Mouse (Mus musculus): ENCODE results near the gene Tiparp. TPM values are rescaled to one million over a fixed set of nuclear protein-coding genes. Genes with fewer than 3 reads are reported as not detected.
A peak's percentile ranks its signal among the peaks of the same experiment; 100 is the strongest.

Gene Tiparp
- total RNA-seq (2021): 1 to 10 TPM; 8.4 to 9.7 TPM
- long read RNA-seq, experiment 1, full-length matches to known transcripts: 1 of 3 reads
- long read RNA-seq, experiment 1, partial matches to known transcripts: 0 of 3 reads
- long read RNA-seq, experiment 1, other reads (novel, unspliced or antisense): 2 of 3 reads
- long read RNA-seq, experiment 2, full-length matches to known transcripts: 1 of 2 reads
- long read RNA-seq, experiment 2, partial matches to known transcripts: 1 of 2 reads
- long read RNA-seq, experiment 2, other reads (novel, unspliced or antisense): 0 of 2 reads

GRCm38 (mm10) chr3:65527691-65528601 lies at the start of gene Tiparp:
Gene Tiparp, plus strand, starts transcription at chr3:65528410.
- peak; percentile 95 for DNase-seq

DNA sequence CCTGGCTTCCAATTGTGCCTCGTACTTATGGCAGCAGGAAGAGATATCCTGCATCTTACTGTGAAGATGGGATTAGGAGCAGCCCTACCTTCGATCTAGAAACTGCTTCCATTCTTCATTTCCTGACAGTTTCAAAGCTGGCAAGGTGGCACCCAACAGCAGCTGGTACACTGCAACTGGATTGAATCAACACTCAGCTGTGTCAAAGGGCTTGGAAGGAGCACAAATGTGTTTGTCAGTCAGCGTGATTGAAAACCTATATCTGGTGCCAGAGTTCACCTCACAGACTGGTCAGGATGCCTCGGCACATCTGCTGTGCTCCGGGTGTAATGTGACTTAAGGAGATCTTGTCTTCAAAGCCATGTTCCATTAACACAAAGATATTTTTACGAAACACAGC lies 47.5 kb upstream of the Tiparp start:
- no peak for DNase-seq

DNA sequence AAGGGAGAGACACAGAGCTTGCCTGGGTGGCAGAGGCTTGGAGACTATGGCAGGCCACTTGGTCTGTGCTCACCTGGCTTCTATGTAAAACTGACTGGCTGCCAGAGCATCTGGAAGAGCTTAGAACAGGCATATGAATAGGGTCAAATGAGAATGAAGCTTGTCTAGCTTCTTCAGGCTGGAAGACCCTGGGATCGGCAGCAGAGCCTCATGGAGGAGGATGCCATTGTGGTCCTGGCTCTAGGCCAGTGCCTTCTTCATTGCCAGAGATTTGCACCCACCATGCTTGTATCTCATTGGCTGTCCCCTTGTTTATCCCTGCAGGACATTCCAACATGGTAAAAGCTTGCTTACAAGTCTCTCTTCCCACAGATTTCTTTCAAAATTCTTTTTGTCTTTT lies 45.9 kb upstream of the Tiparp start:
- no peak for DNase-seq

- DNase-seq: no peak
Measured at GRCm38 (mm10) chr3:65482698-65483407, 45.4 kb upstream of the Tiparp start.

- DNase-seq: no peak
Measured at GRCm38 (mm10) chr3:65484161-65484733, 44.0 kb upstream of the Tiparp start.

DNA sequence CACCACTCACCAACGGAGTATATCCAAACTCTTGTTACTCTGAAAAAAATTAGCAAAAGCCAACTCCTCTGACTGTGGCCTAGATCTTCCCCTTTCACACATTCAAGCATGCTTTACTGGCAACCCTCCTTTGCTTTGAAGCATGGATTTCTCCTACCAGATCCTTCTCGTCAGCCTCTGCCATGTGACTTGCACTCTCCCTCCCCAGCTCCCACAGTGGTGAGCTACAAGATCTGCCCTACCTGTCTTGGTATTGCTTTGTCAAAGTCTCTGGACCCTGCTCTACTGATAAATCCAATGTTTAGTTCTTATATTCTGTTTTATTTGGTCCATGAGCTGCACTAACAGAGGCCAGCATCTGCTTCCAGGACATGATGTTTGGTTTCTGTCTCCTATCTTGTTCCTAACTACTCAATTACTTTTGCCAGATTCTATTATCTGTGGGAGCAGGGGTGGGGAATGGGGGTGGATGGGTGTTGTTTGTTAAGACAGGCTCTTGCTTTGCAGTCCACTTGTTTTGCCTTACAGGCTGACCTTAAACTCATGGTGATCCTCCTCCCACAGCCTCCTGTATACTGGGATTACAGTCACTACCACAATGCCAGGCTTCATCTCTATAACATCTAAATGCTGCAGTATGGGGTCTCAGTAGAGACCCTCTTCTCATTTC lies 40.7 kb upstream of the Tiparp start:
- no peak for DNase-seq

- no peak for DNase-seq
Measured at GRCm38 (mm10) chr3:65488556-65489244, 39.5 kb upstream of the Tiparp start.

DNA sequence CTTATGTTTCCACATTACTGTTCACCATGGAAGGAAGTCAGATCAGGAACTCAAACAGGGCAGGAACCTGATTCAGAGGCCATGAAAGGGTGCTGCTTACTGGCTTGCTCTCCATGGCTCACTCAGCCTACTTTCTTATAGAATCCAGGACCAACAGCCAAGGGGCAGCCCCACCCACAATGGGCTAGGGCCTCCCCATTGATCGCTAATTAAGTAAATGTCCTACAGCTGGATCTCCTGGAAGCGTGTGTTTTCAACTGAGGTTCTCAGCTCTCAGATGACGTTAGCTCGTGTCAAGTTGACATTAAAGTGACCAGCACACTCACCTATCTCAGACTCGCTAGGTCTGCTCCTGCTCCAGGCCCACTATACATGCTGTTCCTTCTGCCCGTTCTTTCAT lies 38.6 kb upstream of the Tiparp start:
- DNase-seq: no peak

GRCm38 (mm10) chr3:65494291-65494763 lies 33.9 kb upstream of the Tiparp start:
- no peak for DNase-seq

DNA sequence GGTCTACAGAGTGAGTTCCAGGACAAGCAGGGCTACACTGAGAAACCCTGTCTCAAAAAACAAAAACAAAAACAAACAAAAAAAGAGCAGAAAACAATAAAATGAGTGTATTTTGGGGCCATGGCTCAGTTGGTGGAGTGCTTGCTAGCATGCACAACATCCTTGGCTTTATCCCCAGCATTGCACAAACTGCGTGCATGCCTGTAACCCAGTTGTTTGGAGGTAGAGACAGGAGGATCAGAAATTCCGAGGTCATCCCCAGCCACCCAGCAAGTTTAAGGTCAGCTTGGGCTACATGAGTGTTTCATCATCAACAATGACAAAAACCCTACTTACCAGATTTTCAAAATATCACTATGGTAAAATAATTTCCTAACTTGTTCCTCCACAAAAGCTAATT lies 20.4 kb upstream of the Tiparp start:
- DNase-seq: no peak

DNA sequence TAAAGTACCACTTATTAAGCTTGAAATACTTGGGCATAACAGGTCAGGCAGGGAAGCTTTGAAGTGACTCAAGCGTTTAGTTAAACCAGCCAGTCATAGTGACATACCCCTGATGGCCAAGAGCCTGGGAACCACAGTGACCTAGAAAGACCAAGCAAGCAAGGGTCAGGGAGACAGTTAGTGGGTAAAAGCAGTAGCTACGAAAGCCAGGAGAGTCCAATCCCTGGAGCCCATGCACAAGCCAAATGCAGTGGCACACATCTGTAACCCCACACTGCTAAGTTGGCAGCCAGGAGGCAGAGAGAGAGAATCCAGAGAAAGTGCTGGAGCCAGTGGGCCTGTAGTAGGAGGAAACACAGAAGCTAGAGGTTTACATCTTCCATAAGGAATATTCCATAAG lies 17.6 kb upstream of the Tiparp start:
- DNase-seq: no peak

DNA sequence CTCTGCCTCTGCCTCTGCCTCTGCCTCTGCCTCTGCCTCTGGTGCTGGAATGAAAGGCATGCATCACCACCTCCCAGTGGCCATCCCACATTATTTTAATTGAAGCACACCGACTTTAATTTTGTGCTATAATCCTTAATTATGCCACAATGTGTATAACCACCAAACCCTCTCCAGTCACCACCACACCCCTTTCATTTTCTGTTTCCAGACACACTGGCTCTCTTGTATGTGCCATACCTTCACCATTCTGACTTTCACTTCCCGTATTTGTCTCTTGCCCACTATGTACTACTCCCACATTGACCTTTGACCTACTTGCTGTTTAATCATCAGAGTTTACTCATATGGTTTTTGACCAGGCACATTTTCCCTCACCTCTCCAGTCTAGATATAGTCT lies 12.5 kb upstream of the Tiparp start:
- DNase-seq: no peak

GRCm38 (mm10) chr3:65516526-65516925 lies 11.7 kb upstream of the Tiparp start:
- no peak for DNase-seq

DNA sequence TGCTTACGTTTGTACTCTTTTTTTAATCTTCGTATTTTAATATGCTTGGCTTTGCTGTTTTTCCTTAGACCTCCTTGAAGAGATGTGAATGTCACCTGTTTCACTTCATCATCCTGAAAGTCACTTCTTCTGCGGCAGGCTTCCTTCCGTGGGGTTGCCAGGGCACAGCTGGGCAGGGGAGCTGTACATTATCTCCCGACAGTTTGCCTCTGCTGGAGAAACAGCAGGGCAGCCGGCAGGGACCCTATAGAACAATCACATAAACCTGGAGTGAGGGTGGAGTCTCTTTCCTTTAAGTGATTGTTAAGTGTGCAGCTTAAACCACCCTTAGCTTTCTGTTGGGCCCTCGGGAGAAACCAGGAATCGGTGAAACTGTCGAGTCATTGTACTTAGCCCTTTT lies 11.1 kb upstream of the Tiparp start:
- no peak for DNase-seq

- no peak for DNase-seq
Measured at GRCm38 (mm10) chr3:65517747-65518527, 10.3 kb upstream of the Tiparp start.

- DNase-seq: no peak
Measured at GRCm38 (mm10) chr3:65521391-65521790, 6.8 kb upstream of the Tiparp start.

DNA sequence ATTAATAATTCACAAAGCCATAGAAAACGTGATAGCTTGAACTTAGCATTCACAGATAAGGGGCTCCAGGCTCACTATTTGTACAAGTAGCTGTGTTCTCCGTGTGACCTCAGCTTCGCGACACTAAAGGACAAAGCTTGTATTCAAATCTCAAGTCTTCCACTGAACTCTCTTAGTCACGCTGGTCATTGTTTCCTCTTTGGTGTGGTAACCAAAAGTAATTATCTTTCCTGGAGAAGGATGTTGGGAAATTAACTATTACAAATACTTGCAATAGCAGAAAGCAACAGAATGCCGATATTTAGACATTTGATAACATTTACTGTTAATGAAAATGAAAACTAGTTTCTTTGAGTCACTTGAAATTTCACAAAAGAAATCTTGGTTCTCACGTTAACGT lies 4.8 kb upstream of the Tiparp start:
- no peak for DNase-seq

GRCm38 (mm10) chr3:65525731-65526130 lies 2.5 kb upstream of the Tiparp start:
- DNase-seq: no peak

- no peak for DNase-seq
Measured at GRCm38 (mm10) chr3:65527196-65527595, 1.0 kb upstream of the Tiparp start.
